ENCODE assay signal across 28 mouse cellular contexts in genomic region chr1:39091121-39091520, GRCm38 (mm10).
DNase-seq lines count a peak whose midpoint lies in the region; ATAC-seq and TF ChIP-seq lines count a peak whose summit lies in the region.
"Had no signal": no experiment of that assay in that cellular context is flagged by ENCODE, and none has a peak within 500 bp of the region (broad histone marks: within the 10 kb centered on the region; RNA-seq: fewer than 3 reads in every experiment).

No protein-coding gene starts in this region.

- no peaks in the 10 kb centered on the region for H3K27me3 ChIP-seq in myocyte (ENCODE audit: control insufficient read depth, insufficient read depth, insufficient read length)
- H3K27me3 ChIP-seq in neural tube, embryonic 15.5 days (replicated peaks) = no peaks in the 10 kb centered on the region
- no peaks in the 10 kb centered on the region for H3K27me3 ChIP-seq in forebrain, embryonic 10.5 days (ENCODE audit: poor library complexity, severe bottlenecking)
- H3K27me3 ChIP-seq: CH12.LX; embryonic facial prominence, embryonic 13.5 days; heart, embryonic 13.5 days; limb, embryonic 12.5 days; lung, embryonic 15.5 days; megakaryocyte, embryonic 14.5 days; midbrain, embryonic 12.5 days had no signal

- ATAC-seq in CD4-positive, CD25-positive, alpha-beta regulatory T cell, adult 4 months = no peak
- no peak for ATAC-seq in neural tube, embryonic 15.5 days (ENCODE audit: low FRiP score)
- ATAC-seq: forebrain, embryonic 16.5 days had no signal

- no peak overlapping the region for H3K9ac ChIP-seq in neural tube, embryonic 15.5 days (replicated peaks)
- H3K9ac ChIP-seq: embryonic facial prominence, embryonic 13.5 days; heart, embryonic 13.5 days; hindbrain, embryonic 14.5 days; limb, embryonic 12.5 days; lung, embryonic 15.5 days; midbrain, embryonic 12.5 days had no signal

- H3K4me3 ChIP-seq in myocyte = no peak overlapping the region
- H3K4me3 ChIP-seq in neural tube, embryonic 15.5 days (replicated peaks) = no peak overlapping the region
- no peak overlapping the region for H3K4me3 ChIP-seq in forebrain, embryonic 10.5 days
- H3K4me3 ChIP-seq: embryonic facial prominence, embryonic 13.5 days; gastrocnemius, adult 2 months; heart, embryonic 13.5 days; left cerebral cortex, adult 2 months; limb, embryonic 12.5 days; lung, embryonic 15.5 days; megakaryocyte, embryonic 14.5 days; midbrain, embryonic 12.5 days had no signal

- H3K4me2 ChIP-seq in myocyte (ENCODE audit: low read depth) = no peak overlapping the region
- H3K4me2 ChIP-seq in neural tube, embryonic 15.5 days = no peak overlapping the region
- H3K4me2 ChIP-seq: embryonic facial prominence, embryonic 13.5 days; heart, embryonic 13.5 days; hindbrain, embryonic 14.5 days; limb, embryonic 12.5 days; liver, embryonic 11.5 days; lung, embryonic 15.5 days; midbrain, embryonic 12.5 days had no signal

- no peaks in the 10 kb centered on the region for H3K4me1 ChIP-seq in neural tube, embryonic 15.5 days
- no peaks in the 10 kb centered on the region for H3K4me1 ChIP-seq in forebrain, embryonic 10.5 days
- H3K4me1 ChIP-seq: embryonic facial prominence, embryonic 13.5 days; limb, embryonic 12.5 days; lung, embryonic 15.5 days; midbrain, embryonic 12.5 days had no signal

- TF ChIP-seq POLR2A in myocyte (IDR thresholded peaks at IDR 0.05; ENCODE audit: insufficient read length, low read depth) = no peak

- H3K36me3 ChIP-seq in myocyte (ENCODE audit: control insufficient read depth, insufficient read depth) = no peaks in the 10 kb centered on the region
- H3K36me3 ChIP-seq in neural tube, embryonic 15.5 days = no peaks in the 10 kb centered on the region
- no peaks in the 10 kb centered on the region for H3K36me3 ChIP-seq in forebrain, embryonic 10.5 days (replicated peaks)
- H3K36me3 ChIP-seq: embryonic facial prominence, embryonic 13.5 days; heart, embryonic 13.5 days; limb, embryonic 12.5 days; lung, embryonic 15.5 days; midbrain, embryonic 12.5 days had no signal

- WGBS in neural tube, embryonic 15.5 days = 95% methylated on average over 8 of the region's 8 CpGs
- 93% methylated on average over 8 of the region's 8 CpGs for WGBS in forebrain, embryonic 10.5 days

- H3ac ChIP-seq in myocyte (ENCODE audit: control insufficient read depth, insufficient read length) = no peak overlapping the region

- H3K9me3 ChIP-seq in neural tube, embryonic 15.5 days (replicated peaks) = no peaks in the 10 kb centered on the region
- H3K9me3 ChIP-seq in forebrain, embryonic 10.5 days = no peaks in the 10 kb centered on the region
- H3K9me3 ChIP-seq: embryonic facial prominence, embryonic 13.5 days; heart, embryonic 13.5 days; limb, embryonic 12.5 days; lung, embryonic 15.5 days; midbrain, embryonic 12.5 days had no signal

- H3K27ac ChIP-seq in neural tube, embryonic 15.5 days (replicated peaks) = no peak overlapping the region
- no peak overlapping the region for H3K27ac ChIP-seq in forebrain, embryonic 10.5 days
- H3K27ac ChIP-seq: embryonic facial prominence, embryonic 13.5 days; gastrocnemius, adult 2 months; heart, embryonic 13.5 days; hindbrain, embryonic 14.5 days; left cerebral cortex, adult 2 months; limb, embryonic 12.5 days; lung, embryonic 15.5 days; midbrain, embryonic 12.5 days had no signal

- DNase-seq in CD4-positive, CD25-positive, alpha-beta regulatory T cell, adult 2 months (ENCODE audit: low read depth, low spot score) = peak; percentile 23
- DNase-seq in thymus, postnatal 0 days (ENCODE audit: low spot score) = peak; percentile 83
- DNase-seq in thymus, postnatal 4 days = peak; percentile 69
- no peak for DNase-seq in urinary bladder, adult 18-20 months (ENCODE audit: low spot score in 2 of 2)
- no peak for DNase-seq in forebrain, embryonic 10.5 days (ENCODE audit: extremely low spot score, low spot score)
- DNase-seq: adrenal gland, postnatal 25 days; cerebellum, adult 11-12 months; cerebellum, postnatal 10 days; gastrocnemius, adult 2 months; gastrocnemius, postnatal 36 days; heart, adult 18-20 months; heart, postnatal 10 days; kidney, postnatal 14 days; lung, postnatal 36 days had no signal

- no peaks in the 10 kb centered on the region for H3K79me2 ChIP-seq in myocyte (ENCODE audit: control insufficient read depth, insufficient read depth)

TF ChIP-seq in myocyte, 11 proteins besides CTCF, POLR2A, EP300 and RAD21:
- TF ChIP-seq MYOG (IDR thresholded peaks at IDR 0.05; ENCODE audit: control insufficient read depth in 1 of 3, insufficient read depth in 1 of 3, insufficient read length in 2 of 3, low read depth in 2 of 3) (peak in 2 of 3 experiments; percentile 40 to 45), MYOD1 (IDR thresholded peaks at IDR 0.05; ENCODE audit: control insufficient read depth in 1 of 3, insufficient read length in 2 of 3, low read depth in 2 of 3) (peak in 1 of 3 experiments; percentile 36), E2F4 (IDR thresholded peaks at IDR 0.05; ENCODE audit: insufficient read depth) (no peak)

Comparison
In these comparisons a context has a peak if more than half of its experiments do, and no peak if none do; other contexts are left out.
1. DNase-seq: peak in CD4-positive, CD25-positive, alpha-beta regulatory T cell, adult 2 months (single experiment), thymus, postnatal 0 days (single experiment) and thymus, postnatal 4 days (single experiment); none in urinary bladder, adult 18-20 months (0 of 2) and forebrain, embryonic 10.5 days (single experiment).